Mouse (Mus musculus) cortical plate, adult 2 months (tissue): Measurements from ENCODE around the gene AW011738.

Experiments used
- CTCF ChIP-seq: fragments of 200-500 bp; IDR thresholded peaks from 2 replicates; pipeline ENCODE4 v1.5.1; 2011; ENCODE audit warnings: mild to moderate bottlenecking, control low read depth, low read length; ENCODE audit not compliant: insufficient read depth; ENCODE audit errors: extremely low read depth
- POLR2A ChIP-seq: fragments of 200-500 bp; IDR thresholded peaks from 2 replicates; pipeline ENCODE4 v1.6.1; 2011; ENCODE audit warnings: mild to moderate bottlenecking, low read length, control low read depth; ENCODE audit not compliant: insufficient read depth; ENCODE audit errors: extremely low read depth

DNA sequence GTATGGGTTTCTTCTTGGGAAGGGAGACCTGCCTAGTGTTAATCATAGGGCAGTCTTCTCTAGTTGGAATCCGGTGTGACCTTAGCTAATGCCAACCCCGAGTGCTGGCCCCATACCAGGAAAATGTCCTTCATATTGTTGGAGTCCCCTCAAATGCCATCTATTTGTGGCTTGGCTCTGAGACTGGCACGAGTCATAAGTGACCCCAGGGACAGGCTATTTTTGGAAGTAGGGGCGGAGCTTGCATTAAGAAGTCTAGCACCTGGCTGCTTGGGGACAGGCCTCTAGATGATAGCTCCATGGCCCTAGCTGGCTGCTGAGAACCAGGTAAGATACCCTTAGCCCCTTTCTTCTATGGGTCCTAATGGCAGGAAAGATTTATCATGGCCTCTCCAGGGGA is 12.5 kb downstream of the AW011738 start, which contains the start of gene Perm1:
- TF ChIP-seq POLR2A (no peak), CTCF (no peak)
